Mouse (Mus musculus): ENCODE measurements around the gene Fgfr2. TPM values are rescaled to one million over a fixed set of nuclear protein-coding genes. Genes with fewer than 3 reads are reported as not detected.

Fgfr2 gene
- polyA plus RNA-seq, 1 experiment from 2014 or later = 99.3 TPM

GRCm38 (mm10) chr7:132572738-132573137, 550.4 kb downstream of the Fgfr2 start:
- Histone ChIP-seq H3K4me3 (no peak overlapping the region), H3K27ac (replicated peaks) (no peak overlapping the region), H3K4me1 (peaks cover 33% of the 10 kb centered on the region), H3K36me3 (peaks cover 20% of the 10 kb centered on the region), H3K9me3 (replicated peaks) (no peaks in the 10 kb centered on the region), H3K27me3 (ENCODE audit: low read depth, poor library complexity, severe bottlenecking) (peaks cover 11% of the 10 kb centered on the region)
- WGBS = 85% methylated on average over 3 of the region's 3 CpGs
- DNase-seq (ENCODE audit: low spot score) = no peak

GRCm38 (mm10) chr7:132571481-132571880, 551.7 kb downstream of the Fgfr2 start:
- Histone ChIP-seq H3K27ac (replicated peaks) (no peak overlapping the region), H3K9me3 (replicated peaks) (no peaks in the 10 kb centered on the region), H3K4me3 (no peak overlapping the region), H3K4me1 (peaks cover 30% of the 10 kb centered on the region), H3K36me3 (peaks cover 30% of the 10 kb centered on the region), H3K27me3 (ENCODE audit: low read depth, poor library complexity, severe bottlenecking) (no peaks in the 10 kb centered on the region)
- DNase-seq (ENCODE audit: low spot score) = no peak
- WGBS = 95% methylated on average over 8 of the region's 8 CpGs

GRCm38 (mm10) chr7:132570071-132570470, 553.1 kb downstream of the Fgfr2 start:
- H3K27me3 ChIP-seq (ENCODE audit: low read depth, poor library complexity, severe bottlenecking) = no peaks in the 10 kb centered on the region
- no peak for DNase-seq (ENCODE audit: low spot score)
- WGBS = 87% methylated on average over 5 of the region's 5 CpGs
- H3K36me3 ChIP-seq = peaks cover 42% of the 10 kb centered on the region
- H3K4me1 ChIP-seq = peaks cover 21% of the 10 kb centered on the region
- no peak overlapping the region for H3K27ac ChIP-seq (replicated peaks)
- H3K9me3 ChIP-seq (replicated peaks) = no peaks in the 10 kb centered on the region
- no peak overlapping the region for H3K4me3 ChIP-seq

- 93% methylated on average over 6 of the region's 6 CpGs for WGBS
- Histone ChIP-seq H3K27me3 (ENCODE audit: low read depth, poor library complexity, severe bottlenecking) (no peaks in the 10 kb centered on the region), H3K9me3 (replicated peaks) (no peaks in the 10 kb centered on the region), H3K36me3 (peaks cover 55% of the 10 kb centered on the region), H3K27ac (replicated peaks) (no peak overlapping the region), H3K4me3 (no peak overlapping the region), H3K4me1 (peaks cover 13% of the 10 kb centered on the region)
- no peak for DNase-seq (ENCODE audit: low spot score)
Observed at GRCm38 (mm10) chr7:132568817-132569216, 554.3 kb downstream of the Fgfr2 start.

GRCm38 (mm10) chr7:132565831-132566230, 557.3 kb downstream of the Fgfr2 start:
- peaks cover 84% of the 10 kb centered on the region for H3K36me3 ChIP-seq
- no peaks in the 10 kb centered on the region for H3K4me1 ChIP-seq
- no peak overlapping the region for H3K27ac ChIP-seq (replicated peaks)
- DNase-seq (ENCODE audit: low spot score) = no peak
- WGBS = 81% methylated on average over 1 of the region's 1 CpGs
- no peaks in the 10 kb centered on the region for H3K9me3 ChIP-seq (replicated peaks)
- H3K4me3 ChIP-seq = no peak overlapping the region
- H3K27me3 ChIP-seq (ENCODE audit: low read depth, poor library complexity, severe bottlenecking) = no peaks in the 10 kb centered on the region

GRCm38 (mm10) chr7:132559138-132559766, 563.9 kb downstream of the Fgfr2 start:
- DNase-seq (ENCODE audit: low spot score) = no peak
- 76% methylated on average over 3 of the region's 3 CpGs for WGBS
- no peak overlapping the region for H3K27ac ChIP-seq (replicated peaks)
- no peaks in the 10 kb centered on the region; the same call in 1 of the 2 replicates for H3K27me3 ChIP-seq (ENCODE audit: low read depth, poor library complexity, severe bottlenecking)
- H3K9me3 ChIP-seq (replicated peaks) = no peaks in the 10 kb centered on the region
- peaks cover 77% of the 10 kb centered on the region for H3K36me3 ChIP-seq
- H3K4me1 ChIP-seq = 0 out of 2 replicates have a peak, but pooled peaks cover 3% of the 10 kb centered on the region
- no peak overlapping the region for H3K4me3 ChIP-seq

GRCm38 (mm10) chr7:132558141-132558736, 564.9 kb downstream of the Fgfr2 start:
- H3K27me3 ChIP-seq (ENCODE audit: low read depth, poor library complexity, severe bottlenecking) = no peaks in the 10 kb centered on the region; the same call in 1 of the 2 replicates
- WGBS = 94% methylated on average over 7 of the region's 7 CpGs
- H3K27ac ChIP-seq (replicated peaks) = no peak overlapping the region
- no peak overlapping the region for H3K4me3 ChIP-seq
- H3K36me3 ChIP-seq = peaks cover 67% of the 10 kb centered on the region
- no peak for DNase-seq (ENCODE audit: low spot score)
- H3K9me3 ChIP-seq (replicated peaks) = no peaks in the 10 kb centered on the region
- H3K4me1 ChIP-seq = 0 out of 2 replicates have a peak, but pooled peaks cover 3% of the 10 kb centered on the region

GRCm38 (mm10) chr7:132556575-132556974, 566.6 kb downstream of the Fgfr2 start:
- Histone ChIP-seq H3K4me1 (0 out of 2 replicates have a peak, but pooled peaks cover 3% of the 10 kb centered on the region), H3K27ac (replicated peaks) (no peak overlapping the region), H3K36me3 (peaks cover 50% of the 10 kb centered on the region), H3K27me3 (ENCODE audit: low read depth, poor library complexity, severe bottlenecking) (no peaks in the 10 kb centered on the region; the same call in 1 of the 2 replicates), H3K4me3 (no peak overlapping the region), H3K9me3 (replicated peaks) (no peaks in the 10 kb centered on the region)
- 91% methylated on average over 5 of the region's 5 CpGs for WGBS
- no peak for DNase-seq (ENCODE audit: low spot score)

GRCm38 (mm10) chr7:132555911-132556310, 567.2 kb downstream of the Fgfr2 start:
- DNase-seq (ENCODE audit: low spot score) = no peak
- no peak overlapping the region for H3K27ac ChIP-seq (replicated peaks)
- peaks cover 44% of the 10 kb centered on the region for H3K36me3 ChIP-seq
- H3K4me1 ChIP-seq = peaks cover 7% of the 10 kb centered on the region; the same call in 1 of the 2 replicates
- no peaks in the 10 kb centered on the region for H3K9me3 ChIP-seq (replicated peaks)
- WGBS = 64% methylated on average over 4 of the region's 4 CpGs
- no peak overlapping the region for H3K4me3 ChIP-seq
- no peaks in the 10 kb centered on the region; the same call in 1 of the 2 replicates for H3K27me3 ChIP-seq (ENCODE audit: low read depth, poor library complexity, severe bottlenecking)

GRCm38 (mm10) chr7:132554091-132554490, 569.1 kb downstream of the Fgfr2 start:
- Histone ChIP-seq H3K27me3 (ENCODE audit: low read depth, poor library complexity, severe bottlenecking) (no peaks in the 10 kb centered on the region; the same call in 1 of the 2 replicates), H3K27ac (replicated peaks) (no peak overlapping the region), H3K9me3 (replicated peaks) (no peaks in the 10 kb centered on the region), H3K4me3 (no peak overlapping the region), H3K4me1 (peaks cover 7% of the 10 kb centered on the region; the same call in 1 of the 2 replicates), H3K36me3 (peaks cover 25% of the 10 kb centered on the region)
- 86% methylated on average over 2 of the region's 2 CpGs for WGBS
- no peak for DNase-seq (ENCODE audit: low spot score)

- Histone ChIP-seq H3K27me3 (ENCODE audit: low read depth, poor library complexity, severe bottlenecking) (peaks cover 2% of the 10 kb centered on the region; the same call in 1 of the 2 replicates), H3K9me3 (replicated peaks) (no peaks in the 10 kb centered on the region), H3K27ac (replicated peaks) (peak overlapping the region; percentile 77), H3K4me1 (peaks cover 7% of the 10 kb centered on the region; the same call in 1 of the 2 replicates), H3K36me3 (peaks cover 2% of the 10 kb centered on the region; the same call in 1 of the 2 replicates), H3K4me3 (peak overlapping the region; percentile 65)
- 3% methylated on average over 27 of the region's 27 CpGs for WGBS
- peak; percentile 94 for DNase-seq (ENCODE audit: low spot score)
Observed at GRCm38 (mm10) chr7:132551351-132552126, 571.6 kb downstream of the Fgfr2 start.

- no peaks in the 10 kb centered on the region for H3K36me3 ChIP-seq
- no peak for DNase-seq (ENCODE audit: low spot score)
- peaks cover 4% of the 10 kb centered on the region; the same call in 1 of the 2 replicates for H3K4me1 ChIP-seq
- peaks cover 5% of the 10 kb centered on the region; the same call in 1 of the 2 replicates for H3K27me3 ChIP-seq (ENCODE audit: low read depth, poor library complexity, severe bottlenecking)
- no peaks in the 10 kb centered on the region for H3K9me3 ChIP-seq (replicated peaks)
- H3K27ac ChIP-seq (replicated peaks) = no peak overlapping the region
- no peak overlapping the region for H3K4me3 ChIP-seq
- WGBS = 90% methylated on average over 3 of the region's 3 CpGs
Observed at GRCm38 (mm10) chr7:132547126-132547525, 576.0 kb downstream of the Fgfr2 start.
